Mouse (Mus musculus): ENCODE measurements around the gene Atf7ip.

Gene Atf7ip

DNA sequence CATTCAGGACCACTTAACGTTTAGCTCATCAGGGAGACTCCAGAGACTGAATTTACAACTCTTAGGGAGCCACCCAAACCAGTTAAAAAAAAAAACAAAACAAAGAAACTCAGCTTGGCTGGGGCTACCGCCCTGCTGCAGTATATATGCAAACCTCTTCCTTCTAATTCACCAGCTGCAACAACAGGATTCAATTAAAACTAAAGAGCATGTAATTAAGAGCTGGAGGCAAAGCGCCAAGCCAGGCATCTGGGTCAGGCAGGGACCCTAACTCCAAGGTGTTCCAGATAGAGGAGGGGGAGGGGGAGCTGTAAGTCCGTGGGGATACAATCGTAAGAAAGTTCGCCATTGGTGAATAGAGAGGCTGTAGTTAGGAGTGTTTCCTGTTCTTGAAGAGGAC lies 140.2 kb downstream of the Atf7ip start:
- DNase-seq (ENCODE audit: low read depth), result no peak

DNA sequence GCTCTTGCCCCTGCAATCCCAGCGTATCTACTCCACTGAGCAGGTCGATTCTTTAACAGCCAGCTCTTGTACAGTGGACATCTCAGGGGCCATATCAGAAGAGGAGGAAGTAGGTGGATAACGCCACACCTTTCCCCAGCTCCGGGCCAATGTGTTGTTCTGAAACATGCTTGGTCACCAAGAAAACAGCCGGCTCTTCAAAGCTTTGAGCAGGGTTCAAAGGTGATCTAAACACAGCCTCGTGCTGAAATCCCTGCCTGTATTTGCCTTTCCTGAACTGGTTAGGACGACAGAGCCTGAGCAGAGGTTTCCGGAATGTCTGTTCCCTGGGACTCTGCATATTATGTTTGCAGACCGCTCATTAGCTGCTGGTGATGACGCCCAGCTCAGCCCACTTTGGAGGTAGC lies 141.5 kb downstream of the Atf7ip start:
- no peak for DNase-seq (ENCODE audit: low read depth)

DNA sequence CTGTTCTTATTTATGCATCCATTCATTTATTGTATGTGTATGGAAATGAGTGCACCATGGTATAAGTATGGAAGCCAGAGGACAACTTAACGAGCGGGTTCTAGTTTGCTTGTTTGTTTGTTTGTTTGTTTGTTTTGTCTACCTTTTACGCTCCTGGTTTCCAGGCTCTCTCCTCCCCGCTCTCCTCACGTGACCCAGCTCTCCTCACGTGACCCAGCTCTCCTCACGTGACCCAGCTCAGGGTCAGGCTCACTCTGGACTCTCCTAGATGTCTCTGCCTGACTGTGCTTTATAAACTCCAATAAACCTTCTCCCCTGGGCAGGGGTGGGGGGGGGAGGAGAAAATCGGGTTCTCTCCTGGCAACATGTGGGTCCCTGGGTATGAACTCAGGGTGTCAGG lies 144.7 kb downstream of the Atf7ip start:
- DNase-seq (ENCODE audit: low read depth), result no peak

DNA sequence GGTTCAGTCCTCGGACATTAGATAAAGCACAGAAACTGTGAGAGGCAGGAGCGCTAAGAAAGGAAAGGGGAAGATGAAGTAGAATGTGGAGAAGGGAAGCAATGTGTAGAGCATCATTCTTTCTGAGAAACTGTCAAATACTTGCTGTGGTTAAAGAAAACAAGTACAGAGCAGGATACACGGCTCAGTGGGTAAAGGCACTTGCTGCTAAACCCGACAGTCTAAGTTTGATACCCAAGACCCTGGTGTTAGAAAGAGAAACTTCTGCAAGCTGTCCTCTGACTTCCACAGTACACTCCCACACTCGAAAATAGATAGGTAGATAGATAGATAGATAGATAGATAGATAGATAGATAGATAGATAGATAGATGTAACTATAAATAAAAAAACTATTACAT lies 147.4 kb downstream of the Atf7ip start:
- DNase-seq (ENCODE audit: low read depth), result no peak

DNA sequence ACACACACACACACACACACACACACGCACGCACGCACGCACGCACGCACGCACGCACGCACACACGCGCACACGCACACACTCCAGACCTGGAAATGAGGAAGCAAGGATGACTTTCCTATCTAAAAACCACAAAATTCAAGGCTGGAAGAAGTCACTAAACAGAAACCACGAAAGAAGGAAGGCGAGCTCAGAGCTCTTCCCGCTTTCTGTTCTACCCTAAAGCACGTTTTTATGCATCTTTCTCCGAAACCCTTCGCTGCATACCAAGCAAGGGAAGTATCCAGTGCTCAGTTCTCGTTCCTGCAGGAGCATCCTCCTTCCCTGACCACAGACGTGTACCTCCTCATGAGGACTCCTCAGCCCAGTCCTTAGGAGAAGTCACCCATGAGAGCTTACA lies 148.5 kb downstream of the Atf7ip start:
- DNase-seq (ENCODE audit: low read depth), result no peak

DNA sequence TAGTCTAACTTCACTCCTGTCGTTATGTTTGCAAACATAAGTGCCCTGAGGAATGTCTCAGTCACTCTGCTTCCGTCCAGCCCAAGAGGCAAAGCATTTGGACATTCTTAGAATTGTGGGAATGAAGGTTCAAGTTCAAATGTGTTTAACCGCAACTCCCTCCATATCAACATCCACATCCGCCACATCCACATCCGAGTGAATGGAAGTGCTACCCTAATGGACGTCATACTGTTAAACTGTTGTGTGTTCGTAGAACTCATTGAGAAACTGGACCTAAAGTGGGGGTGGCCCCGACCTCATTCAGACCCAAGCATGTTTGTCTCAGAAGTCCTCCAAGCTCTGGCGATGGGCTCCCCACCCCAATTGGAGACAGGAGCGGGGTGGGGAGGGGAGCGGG lies 149.8 kb downstream of the Atf7ip start:
- no peak for DNase-seq (ENCODE audit: low read depth)

DNA sequence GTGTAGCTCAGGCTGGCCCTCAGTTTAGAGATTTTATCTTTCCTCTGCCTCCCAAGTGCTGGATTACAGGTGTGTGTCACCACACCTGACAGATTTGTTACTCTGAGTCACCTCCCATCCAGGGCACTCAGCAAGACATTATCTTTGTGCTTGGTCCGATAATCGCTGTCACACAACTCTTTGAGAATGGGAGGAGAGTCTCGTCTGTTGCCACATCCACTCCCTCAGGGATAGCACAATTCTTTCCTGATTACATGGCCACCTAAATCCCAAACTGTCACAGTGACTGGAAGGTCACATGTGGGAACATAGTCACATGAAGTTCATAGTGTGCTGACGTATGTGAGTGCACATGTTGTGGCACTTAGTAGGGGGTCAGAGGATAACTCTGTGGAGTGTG lies 152.3 kb downstream of the Atf7ip start:
- DNase-seq (ENCODE audit: low read depth), result no peak

DNA sequence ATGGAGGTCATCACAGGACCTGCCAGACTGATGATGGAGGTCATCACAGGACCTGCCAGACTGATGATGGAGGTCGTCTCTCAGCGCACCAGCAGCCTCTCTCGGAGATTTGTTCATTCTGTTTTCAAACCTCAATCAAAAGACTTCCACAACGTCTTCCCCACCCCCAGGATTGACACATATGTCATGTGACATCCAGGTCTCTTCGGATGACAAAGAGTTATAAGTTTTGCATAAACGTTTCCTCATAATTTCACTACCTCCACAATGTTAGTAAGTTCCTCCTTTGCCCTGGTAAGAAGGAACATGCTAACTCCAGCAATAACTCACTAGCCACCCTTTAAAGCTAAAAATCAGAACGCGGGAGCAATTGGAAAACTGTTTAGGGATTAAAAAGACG lies 153.3 kb downstream of the Atf7ip start:
- DNase-seq (ENCODE audit: low read depth), result peak; percentile 16

Measured in 416B (cell line).